Mouse (Mus musculus) thymus, adult 2 months (tissue): ENCODE measurements around the gene Tjp1. TPM values are rescaled to one million over a fixed set of nuclear protein-coding genes. Genes with fewer than 3 reads are reported as not detected.

Source experiments
- DNase-seq: peaks from one replicate; pipeline ENCODE4 v3.0.0; 2021
- H3K27ac ChIP-seq: fragments of 200-500 bp; 2 replicates; pipeline ENCODE4 v1.5.1; 2012; ENCODE audit warnings: low read length, control low read depth; ENCODE audit not compliant: control insufficient read depth, insufficient read depth
- H3K27me3 ChIP-seq: fragments of 200-500 bp; 2 replicates; pipeline ENCODE4 v1.6.1; 2012; ENCODE audit warnings: mild to moderate bottlenecking, low read length, moderate library complexity, mixed read lengths; ENCODE audit not compliant: control insufficient read depth, insufficient read depth
- H3K36me3 ChIP-seq: fragments of 200-500 bp; 2 replicates; pipeline ENCODE4 v1.6.1; 2012; ENCODE audit warnings: mild to moderate bottlenecking, low read length, moderate library complexity; ENCODE audit not compliant: control insufficient read depth, insufficient read depth
- H3K4me1 ChIP-seq: fragments of 200-500 bp; replicated peaks from 2 replicates; pipeline ENCODE4 v1.6.1; 2012; ENCODE audit warnings: low read length; ENCODE audit not compliant: control insufficient read depth, insufficient read depth
- H3K4me3 ChIP-seq: fragments of 200-500 bp; 2 replicates; pipeline ENCODE4 v1.5.1; 2012; ENCODE audit warnings: mild to moderate bottlenecking, low read length, control low read depth, moderate library complexity; ENCODE audit not compliant: control insufficient read depth, insufficient read depth
- CTCF ChIP-seq: fragments of 200-500 bp; IDR thresholded peaks from 2 replicates; pipeline ENCODE4 v1.5.1; 2012; ENCODE audit warnings: mild to moderate bottlenecking, control low read depth, low read length, moderate library complexity, borderline replicate concordance; ENCODE audit not compliant: control insufficient read depth, poor library complexity, insufficient read depth; ENCODE audit errors: extremely low read depth
- POLR2A ChIP-seq: fragments of 200-500 bp; IDR thresholded peaks from 2 replicates; pipeline ENCODE4 v1.6.1; 2012; ENCODE audit warnings: mild to moderate bottlenecking, low read length, control low read depth, moderate library complexity; ENCODE audit not compliant: control insufficient read depth, poor library complexity, insufficient read depth; ENCODE audit errors: extremely low read depth
- WGBS: fragments of 180-500 bp; shearing (Covaris S2); methylation state at CpG from one replicate; pipeline ENCODE4 v1.1.7; 2018; 5-methylcytosine and 5-hydroxymethylcytosine counted together
- polyA plus RNA-seq: library from polyadenylated mRNA; depleted of rRNA; stranded (reverse); fragments of >200 nt; gene quantifications from 2 replicates; pipeline ENCODE4 v1.2.3, GENCODE M21; 2012

The Tjp1 gene
- polyA plus RNA-seq, 1 experiment: 3.6 TPM

DNA sequence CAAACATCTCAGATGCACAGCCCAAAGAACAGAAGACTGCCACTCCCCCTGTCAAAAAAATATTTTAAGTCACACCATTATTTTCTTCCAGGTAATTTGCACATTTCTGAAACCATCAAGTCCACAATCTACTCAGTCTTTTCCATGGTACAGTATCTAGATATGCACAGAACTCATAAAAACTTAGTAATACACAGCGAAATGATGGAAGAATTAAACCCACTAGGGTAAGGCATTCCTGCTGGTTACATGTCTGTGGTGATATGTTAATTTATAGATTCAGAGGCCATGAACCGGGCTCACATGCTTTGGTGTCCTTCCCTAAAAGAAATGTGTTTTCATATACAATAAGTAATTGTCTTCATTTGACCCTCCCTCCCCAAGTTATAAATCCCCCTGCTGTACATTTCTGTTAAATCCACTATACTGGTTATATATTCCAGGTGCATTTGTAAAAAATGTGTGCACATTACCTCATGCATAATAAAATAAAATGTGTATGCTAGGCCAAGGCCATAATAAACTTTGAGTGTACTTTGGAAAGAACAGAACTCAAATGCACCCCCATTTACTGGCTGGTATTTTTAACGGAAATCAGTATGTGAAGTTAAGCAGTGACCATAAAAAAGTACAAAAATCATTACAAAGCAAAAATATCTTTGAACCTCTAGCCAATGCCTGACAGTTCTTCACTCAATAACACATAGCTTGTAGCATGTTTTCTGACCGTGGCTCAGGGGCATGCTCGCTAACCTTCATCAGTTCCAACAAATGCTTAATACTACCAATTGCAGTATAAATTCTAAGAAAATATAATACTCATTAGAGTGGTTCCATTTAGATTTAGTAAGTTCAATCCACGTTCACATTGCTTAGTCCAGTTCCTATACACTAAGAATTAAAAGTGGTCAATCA is 230.6 kb downstream of the Tjp1 start:
- Histone ChIP-seq H3K27ac (no peak overlapping the region), H3K36me3 (no peaks in the 10 kb centered on the region), H3K4me1 (no peaks in the 10 kb centered on the region), H3K27me3 (no peaks in the 10 kb centered on the region), H3K4me3 (no peak overlapping the region)
- TF ChIP-seq POLR2A: no peak
- no peak for TF ChIP-seq CTCF
- no peak for DNase-seq
- 94% methylated on average over 6 of the region's 6 CpGs for WGBS

DNA sequence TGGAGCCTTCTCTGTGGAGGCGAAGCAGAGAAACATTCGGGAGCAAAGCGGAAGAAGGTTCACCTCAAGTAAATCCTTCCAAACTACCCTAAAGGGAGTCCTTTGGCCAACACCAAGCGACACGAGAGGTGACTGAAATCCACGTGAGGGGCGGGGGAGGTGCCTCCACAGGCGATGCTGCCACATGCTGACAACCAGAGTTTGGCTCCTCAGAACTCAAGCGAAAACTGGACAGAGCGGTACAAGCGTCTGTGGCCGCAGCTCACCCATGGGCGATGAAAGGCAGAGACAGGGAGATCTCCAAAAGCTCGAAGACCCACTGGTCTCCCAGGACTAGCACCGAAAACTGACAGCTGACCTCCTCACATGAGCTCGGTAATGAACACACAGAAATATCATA is 244.7 kb downstream of the Tjp1 start:
- H3K4me3 ChIP-seq: no peak overlapping the region
- TF ChIP-seq CTCF (no peak), POLR2A (no peak)
- no peaks in the 10 kb centered on the region for H3K36me3 ChIP-seq
- no peak for DNase-seq
- no peak overlapping the region for H3K27ac ChIP-seq
- H3K27me3 ChIP-seq: no peaks in the 10 kb centered on the region
- 81% methylated on average over 16 of the region's 16 CpGs for whole genome bisulfite sequencing
- no peaks in the 10 kb centered on the region for H3K4me1 ChIP-seq

DNA sequence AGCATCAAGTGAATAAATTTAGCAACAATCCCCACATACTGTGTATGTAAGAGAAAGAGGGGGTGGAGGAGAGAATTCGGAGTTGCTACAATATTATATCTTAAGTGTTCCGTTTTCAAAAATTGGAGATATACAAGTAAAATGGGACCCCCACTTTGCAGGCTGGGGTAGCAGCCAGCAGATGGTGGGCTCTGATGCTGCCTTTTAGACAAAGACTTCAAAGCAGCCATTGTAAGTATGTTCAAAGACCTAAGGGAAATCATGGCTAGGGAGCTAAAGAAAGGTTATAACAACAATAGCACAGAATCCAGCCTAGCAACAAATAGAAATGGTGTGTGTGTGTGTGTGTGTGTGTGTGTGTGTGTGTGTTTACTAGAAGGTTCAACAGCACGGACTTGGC is 245.6 kb downstream of the Tjp1 start:
- TF ChIP-seq CTCF: no peak
- TF ChIP-seq POLR2A: no peak
- 86% methylated on average over 3 of the region's 3 CpGs for WGBS
- Histone ChIP-seq H3K4me1 (no peaks in the 10 kb centered on the region), H3K27me3 (no peaks in the 10 kb centered on the region), H3K4me3 (no peak overlapping the region), H3K36me3 (no peaks in the 10 kb centered on the region), H3K27ac (no peak overlapping the region)
- DNase-seq: no peak

DNA sequence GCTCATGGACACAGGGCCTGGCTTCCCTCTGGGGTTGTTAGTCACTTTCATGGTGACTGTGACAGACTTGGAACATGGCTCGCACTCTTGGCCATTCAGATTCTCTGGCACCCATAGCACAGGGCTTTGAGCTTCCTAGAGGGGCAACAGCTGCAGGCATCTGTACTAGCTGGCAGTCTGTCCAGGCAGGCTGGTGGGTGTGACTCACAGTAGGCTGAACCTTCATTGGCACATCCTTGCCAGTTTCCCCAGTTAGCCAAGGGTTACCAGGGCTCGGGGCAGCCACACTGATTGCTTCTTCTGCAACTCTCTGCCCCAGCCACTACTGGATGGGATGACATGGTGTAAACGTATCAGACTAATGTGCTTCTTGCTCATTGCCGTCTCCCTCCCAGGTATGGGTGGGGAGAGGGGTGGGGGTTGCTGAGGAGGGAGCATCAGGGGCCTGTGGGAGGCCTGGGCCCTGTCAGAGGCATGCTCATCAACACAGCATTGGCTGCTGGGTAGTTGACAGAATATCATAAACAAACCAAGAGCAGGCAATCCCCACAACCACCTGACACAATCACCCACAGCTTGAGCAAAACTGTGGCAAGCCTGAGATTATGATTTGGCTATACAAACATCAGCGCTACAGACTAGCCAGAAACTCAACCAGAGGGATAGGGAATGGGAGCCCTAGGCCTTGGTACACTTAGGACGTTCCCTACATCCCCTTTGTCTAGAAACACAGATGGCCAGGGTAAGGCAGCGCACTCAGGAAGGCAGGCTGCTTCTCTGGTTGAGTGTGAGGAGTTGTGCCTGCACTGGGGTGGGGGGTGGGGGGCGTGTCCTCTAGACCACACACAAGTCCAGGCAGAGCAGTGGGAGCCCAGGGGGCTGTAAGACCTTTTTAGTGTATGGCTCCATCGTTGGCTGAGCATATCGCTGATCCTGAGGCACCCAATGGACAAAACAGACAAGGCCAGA is 246.4 kb downstream of the Tjp1 start:
- DNase-seq: no peak
- no peak for TF ChIP-seq CTCF
- no peak for TF ChIP-seq POLR2A
- Histone ChIP-seq H3K27ac (no peak overlapping the region), H3K36me3 (no peaks in the 10 kb centered on the region), H3K4me1 (no peaks in the 10 kb centered on the region), H3K4me3 (no peak overlapping the region), H3K27me3 (no peaks in the 10 kb centered on the region)
- 82% methylated on average over 10 of the region's 10 CpGs for WGBS

DNA sequence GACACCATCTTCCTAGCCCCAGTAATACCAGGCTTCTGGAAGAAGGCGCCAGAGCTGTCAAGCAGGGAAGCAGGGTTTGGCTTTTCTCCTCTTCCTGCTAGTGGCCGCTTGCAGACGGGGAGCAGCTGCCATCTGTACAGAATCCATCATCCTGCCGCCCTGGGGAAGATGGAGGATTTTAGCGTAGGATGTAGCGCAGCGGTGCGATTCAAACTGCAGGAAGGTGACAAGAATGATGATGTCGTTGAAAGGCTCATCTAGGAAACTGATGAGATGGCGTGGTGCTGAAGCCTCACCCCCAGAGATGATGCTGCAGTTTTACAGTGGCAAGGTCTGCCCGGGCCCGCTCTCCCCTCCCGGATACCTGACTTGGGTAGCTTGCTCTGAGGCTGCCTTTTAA is 248.3 kb downstream of the Tjp1 start:
- no peaks in the 10 kb centered on the region for H3K27me3 ChIP-seq
- no peak overlapping the region for H3K4me3 ChIP-seq
- no peaks in the 10 kb centered on the region for H3K36me3 ChIP-seq
- no peak for TF ChIP-seq CTCF
- TF ChIP-seq POLR2A: no peak
- no peak for DNase-seq
- WGBS: 87% methylated on average over 13 of the region's 13 CpGs
- H3K4me1 ChIP-seq: no peaks in the 10 kb centered on the region
- H3K27ac ChIP-seq: no peak overlapping the region

DNA sequence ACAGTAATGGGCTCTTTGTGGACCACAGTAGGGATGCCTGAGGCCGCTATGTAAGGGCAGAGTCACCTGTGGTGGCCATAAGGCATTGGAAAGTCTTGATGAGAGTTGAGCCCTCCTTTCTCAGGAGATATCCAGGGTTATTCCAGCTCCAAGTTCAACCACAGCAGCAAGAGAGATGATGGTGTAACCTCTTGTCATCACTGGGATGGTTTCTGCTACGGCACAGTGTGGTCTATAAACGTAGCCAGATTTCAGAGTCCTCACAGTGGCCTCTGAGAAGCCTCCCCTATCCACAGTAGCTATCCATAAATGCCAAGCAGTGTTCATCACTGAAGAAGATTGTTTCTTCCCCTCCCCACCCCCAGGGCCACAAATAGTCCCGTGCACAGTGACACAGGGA is 251.8 kb downstream of the Tjp1 start:
- no peak for TF ChIP-seq POLR2A
- Histone ChIP-seq H3K36me3 (no peaks in the 10 kb centered on the region), H3K4me1 (no peaks in the 10 kb centered on the region), H3K27me3 (no peaks in the 10 kb centered on the region), H3K27ac (no peak overlapping the region), H3K4me3 (no peak overlapping the region)
- WGBS: 75% methylated on average over 4 of the region's 4 CpGs
- DNase-seq: no peak
